Mouse (Mus musculus): Measurements from ENCODE around the gene Nrl. TPM values are rescaled to one million over a fixed set of nuclear protein-coding genes. Genes with fewer than 3 reads are reported as not detected.

Gene Nrl
- under 1 TPM in 1 of 2 experiments, not detected in 1; 0.07 TPM for polyA plus RNA-seq (2017; shearing (Covaris generic))

GRCm38 (mm10) chr14:55524785-55525184, at the start of gene Nrl:
Gene Nrl (minus strand): TSS chr14:55524981.
- no peak for ATAC-seq

DNA sequence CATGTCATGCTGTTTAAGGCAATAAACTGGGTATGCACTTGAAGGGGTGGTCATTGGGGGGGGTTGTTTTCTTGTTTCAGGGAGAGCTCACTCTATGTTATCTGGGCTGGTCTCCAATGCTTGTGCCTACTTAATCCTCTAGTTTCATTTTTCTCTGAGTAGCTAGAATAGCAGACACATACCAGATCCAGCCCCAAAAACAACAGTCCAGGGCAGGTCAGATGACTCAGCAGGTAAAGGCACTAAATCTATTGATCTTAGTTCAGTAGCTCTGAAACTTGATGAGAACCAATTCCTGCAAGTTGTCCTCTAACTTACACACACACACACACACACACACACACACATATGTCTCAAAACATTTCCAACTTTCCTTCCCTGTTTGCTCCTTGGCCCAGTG, 47.0 kb upstream of the Nrl start:
- ATAC-seq, result no peak

DNA sequence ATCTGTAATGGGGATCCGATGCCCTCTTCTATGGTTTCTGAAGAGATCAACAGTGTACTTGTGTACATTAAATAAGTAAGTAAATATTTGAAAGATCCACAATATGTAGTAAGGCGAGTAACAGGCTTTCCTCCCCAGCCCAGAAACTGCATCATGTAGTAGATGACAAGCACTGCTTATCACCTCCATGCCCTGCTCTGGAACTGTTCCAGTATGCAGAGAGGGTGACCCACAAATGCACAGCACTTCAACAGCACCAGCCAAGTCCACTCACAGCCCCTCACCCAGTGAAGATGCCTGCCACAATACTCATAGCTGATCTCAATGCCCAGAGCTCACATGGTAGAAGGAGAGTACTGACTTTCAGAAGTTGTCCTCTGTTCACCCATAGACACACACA, 45.8 kb upstream of the Nrl start:
- ATAC-seq, result no peak

DNA sequence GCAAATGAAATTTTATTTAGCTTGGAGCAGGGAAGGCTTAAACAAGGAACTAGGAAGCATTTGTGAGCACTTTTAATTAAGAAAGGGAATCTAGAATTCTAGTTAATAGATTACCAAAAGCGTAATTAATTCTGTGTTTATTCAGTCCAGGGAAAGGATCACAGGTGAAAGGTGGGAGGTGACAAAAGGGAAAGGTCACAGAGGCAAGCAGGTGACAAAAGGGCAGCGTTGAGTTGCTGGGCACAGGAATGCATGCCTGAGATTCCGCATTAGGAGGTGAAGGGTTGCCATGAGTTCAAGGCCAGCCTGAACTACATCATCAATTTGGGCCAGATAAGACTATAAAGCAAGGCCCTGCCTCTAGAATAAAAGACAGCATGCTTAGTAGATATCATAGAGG, 42.7 kb upstream of the Nrl start:
- ATAC-seq, result no peak

- no peak for ATAC-seq
Observed at GRCm38 (mm10) chr14:55565748-55566147, 41.0 kb upstream of the Nrl start.

- ATAC-seq, result no peak
Observed at GRCm38 (mm10) chr14:55563249-55563648, 38.5 kb upstream of the Nrl start.

DNA sequence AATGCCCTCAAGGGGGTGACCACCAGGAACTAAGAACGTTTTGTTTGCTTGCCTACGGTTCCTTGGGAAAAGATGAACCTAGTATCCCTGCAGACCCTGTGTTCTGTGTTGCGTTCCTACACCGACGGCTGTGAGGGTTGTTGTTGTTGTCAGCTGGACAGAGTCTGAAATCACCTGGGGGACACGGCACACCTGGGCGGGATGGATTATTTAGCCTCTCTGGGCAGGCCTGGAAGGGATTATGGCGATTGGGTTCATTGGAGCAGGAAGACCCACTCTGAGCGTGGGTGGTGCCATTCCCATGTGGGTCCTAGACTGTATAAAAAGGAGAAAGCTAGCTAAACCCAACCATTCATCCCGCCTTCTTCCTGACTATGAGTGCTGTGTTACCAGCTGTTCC, 37.1 kb upstream of the Nrl start:
- no peak for ATAC-seq

DNA sequence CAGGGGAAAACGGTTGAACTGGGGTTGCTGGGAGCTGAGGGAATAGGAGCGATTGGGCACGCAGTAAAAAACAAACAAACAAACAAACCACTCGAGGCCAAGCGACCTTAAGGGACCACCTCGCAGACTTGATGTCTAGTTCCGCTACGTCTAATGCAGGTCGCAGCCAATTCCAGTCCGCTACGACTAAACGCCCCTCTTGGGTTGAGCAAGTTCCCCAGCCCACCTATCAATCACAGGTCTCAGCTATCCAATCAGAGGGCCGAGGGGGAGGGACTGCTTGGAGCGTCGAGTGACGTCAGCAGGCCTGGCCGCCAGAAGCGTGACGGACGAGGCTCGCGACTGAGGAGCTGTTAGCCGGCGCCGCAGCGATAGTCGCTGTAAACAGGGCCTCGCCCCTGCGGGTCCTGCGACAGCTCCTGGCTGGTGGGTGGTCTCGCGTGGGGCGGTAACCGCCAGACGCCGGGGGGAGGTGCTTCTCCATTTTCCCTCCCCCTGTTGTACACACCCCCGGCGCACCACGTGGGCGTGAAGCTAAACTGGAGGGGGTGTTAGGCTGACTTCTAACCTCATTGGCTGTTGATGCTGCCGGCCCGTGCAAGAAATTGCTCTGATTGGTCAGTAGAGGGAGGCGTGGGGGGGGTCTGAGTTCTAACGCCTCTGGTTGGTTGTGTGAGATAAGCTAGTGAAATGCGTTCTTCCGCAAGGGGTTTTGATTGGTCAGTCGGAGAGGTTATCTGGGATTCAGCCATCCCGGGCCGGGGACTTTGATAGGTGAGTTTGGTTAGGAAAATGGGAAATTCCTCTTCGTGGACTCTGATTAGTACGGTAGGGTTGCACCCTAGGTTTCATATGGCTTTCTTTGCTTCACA, 35.7 kb upstream of the Nrl start, which contains the start of gene A730061H03Rik:
Gene A730061H03Rik (minus strand): TSS at position 205 of the 872 bp plus-strand sequence.
- peak; percentile 86 for ATAC-seq

DNA sequence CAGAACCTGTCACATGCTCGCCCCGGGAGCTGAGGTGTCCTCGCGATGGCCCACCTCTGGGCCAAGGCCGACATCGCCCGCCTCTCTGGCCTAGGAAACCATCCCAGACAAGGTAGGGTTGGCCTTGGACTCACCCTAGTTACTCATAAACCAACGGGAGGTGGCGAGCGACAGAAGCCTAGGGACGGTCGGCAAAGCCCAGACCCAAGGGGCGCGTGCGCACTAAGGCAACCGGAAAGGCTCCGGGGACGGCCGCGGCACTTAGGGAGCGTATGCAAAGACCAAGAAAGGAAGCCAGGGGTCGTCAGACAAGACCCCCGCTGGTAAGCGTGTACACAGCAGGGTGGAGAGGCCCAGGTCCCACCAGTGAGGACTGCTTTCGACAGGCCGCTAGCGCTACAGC, 35.0 kb upstream of the Nrl start, which contains the start of gene Dcaf11:
Gene Dcaf11 (plus strand): TSS at position 208 of the 403 bp plus-strand sequence.
- ATAC-seq, result peak; percentile 32

DNA sequence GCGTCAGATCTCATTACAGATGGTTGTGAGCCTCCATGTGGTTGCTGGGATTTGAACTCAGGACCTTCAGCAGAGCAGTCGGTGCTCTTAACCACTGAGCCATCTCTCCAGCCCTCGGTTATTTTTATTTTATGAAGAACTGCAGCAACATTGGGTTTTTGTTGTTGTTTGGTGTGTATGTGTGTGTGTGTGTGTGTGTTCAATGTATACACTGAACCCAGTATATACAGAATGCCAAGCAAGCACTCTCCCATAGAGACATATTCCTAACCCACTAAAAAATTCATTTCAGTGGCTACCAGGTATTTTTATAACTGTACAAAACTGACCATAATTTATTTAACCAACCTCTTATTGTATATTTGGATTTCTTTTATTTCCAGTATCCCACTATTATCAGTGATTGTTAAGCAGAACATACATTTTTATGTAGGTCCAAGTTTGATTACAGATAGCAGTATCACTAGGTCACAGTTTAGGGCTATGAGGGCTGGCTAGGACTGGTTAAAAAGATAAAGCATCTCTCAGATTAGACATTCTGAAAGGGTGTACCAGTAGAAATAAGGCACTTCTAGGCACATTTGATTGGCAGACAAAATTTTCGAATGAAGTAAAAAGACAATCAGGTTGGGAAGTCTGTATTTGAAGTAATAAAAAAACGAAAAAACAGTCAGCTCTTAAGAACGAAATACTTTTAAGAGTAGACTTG, 34.1 kb upstream of the Nrl start:
- ATAC-seq, result no peak

- ATAC-seq, result no peak
Observed at GRCm38 (mm10) chr14:55557587-55557986, 32.8 kb upstream of the Nrl start.

- no peak for ATAC-seq
Observed at GRCm38 (mm10) chr14:55557003-55557402, 32.2 kb upstream of the Nrl start.

DNA sequence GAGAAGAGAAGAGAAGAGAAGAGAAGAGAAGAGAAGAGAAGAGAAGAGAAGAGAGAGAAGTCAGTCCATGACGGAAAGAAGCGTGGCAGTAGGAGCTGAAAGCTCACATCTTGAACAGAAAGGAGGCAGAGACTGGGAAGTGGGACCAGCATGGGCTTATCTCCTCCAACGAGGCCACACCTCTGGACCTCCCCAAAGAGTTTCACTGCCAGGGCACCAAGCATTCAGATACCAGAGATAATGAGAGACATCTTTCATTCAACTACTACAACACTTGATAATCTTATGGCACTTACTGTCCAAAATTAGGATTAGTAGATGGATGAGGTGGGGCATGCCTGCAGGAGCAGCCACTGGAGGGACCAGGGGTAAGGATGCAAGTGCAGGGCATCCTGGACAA, 31.0 kb upstream of the Nrl start:
- ATAC-seq, result no peak

DNA sequence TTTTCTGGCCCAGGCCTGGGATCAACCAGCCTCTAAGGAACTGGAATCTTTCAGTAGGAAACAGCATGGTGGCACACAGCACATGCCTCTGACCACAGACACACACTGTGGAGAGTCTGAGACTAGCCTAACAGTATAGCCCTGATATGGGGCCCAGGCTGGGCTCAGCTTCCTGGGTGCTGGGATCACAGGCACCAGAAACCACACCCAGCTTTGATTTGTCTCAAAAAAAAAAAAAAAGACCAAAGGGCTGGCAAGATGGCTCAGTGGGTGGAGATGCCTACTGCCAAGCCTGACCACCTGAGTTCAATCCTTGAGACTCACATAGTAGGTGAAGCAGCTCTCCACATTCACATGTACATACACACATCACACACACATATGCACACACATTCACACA, 29.9 kb upstream of the Nrl start:
- ATAC-seq, result no peak

DNA sequence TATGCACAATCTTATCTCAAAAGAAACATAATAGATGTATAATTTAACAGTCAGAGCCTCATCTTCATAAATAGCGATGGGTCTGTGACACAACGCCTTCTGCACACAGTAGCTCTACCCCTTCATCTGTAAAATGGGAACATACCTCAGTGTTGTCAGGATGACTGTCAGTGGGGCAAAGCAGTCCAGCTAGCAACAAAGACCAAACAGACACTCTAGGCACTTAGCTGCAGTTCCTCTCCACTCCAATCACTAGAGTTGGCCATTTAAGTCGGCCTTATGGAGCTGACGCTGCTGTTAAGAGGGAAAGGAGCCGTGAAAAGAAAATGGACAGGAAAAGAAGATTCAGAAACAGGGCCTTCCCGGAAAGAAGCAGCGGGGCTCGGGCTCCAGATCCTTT, 27.0 kb upstream of the Nrl start:
- ATAC-seq, result no peak

DNA sequence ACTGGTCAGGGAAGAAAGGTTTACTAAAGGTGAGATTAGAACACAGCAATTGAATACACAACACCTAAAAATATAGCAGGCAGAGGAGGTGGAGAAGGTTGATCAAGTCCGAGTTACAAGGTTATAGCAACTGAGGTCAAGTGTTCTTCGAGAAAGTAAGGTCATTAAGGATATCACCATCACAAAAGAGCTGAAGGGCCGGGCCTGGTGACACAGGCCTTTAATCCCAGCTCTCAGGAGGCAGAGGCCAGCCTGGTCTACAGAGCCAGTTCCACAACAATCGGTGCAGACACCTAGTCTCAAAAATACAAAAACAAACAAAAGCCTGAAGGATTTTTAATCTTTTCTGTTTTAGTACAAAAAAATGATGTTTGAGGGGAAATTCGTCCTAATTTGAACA, 26.6 kb upstream of the Nrl start:
- ATAC-seq, result no peak

DNA sequence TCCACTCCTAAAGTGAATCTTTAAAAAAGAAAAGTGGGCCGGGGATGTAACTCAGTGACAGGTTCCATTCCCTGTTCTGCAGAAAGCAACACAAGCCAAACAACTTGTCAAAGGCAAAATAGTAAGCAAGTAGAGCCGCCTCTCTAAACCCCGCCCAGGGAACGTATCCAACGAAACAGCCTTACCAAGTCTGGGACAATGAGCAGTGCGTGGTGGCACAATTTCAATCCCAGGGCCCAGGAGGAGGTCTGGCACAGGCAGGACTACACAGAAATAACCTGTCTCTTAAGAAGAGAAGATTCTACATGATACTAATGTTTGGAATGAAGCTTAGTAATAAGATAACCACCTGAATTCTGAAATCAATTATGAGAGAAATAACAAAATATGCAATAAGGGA, 25.4 kb upstream of the Nrl start:
- no peak for ATAC-seq

- ATAC-seq, result no peak
Observed at GRCm38 (mm10) chr14:55544334-55544733, 19.6 kb upstream of the Nrl start.

DNA sequence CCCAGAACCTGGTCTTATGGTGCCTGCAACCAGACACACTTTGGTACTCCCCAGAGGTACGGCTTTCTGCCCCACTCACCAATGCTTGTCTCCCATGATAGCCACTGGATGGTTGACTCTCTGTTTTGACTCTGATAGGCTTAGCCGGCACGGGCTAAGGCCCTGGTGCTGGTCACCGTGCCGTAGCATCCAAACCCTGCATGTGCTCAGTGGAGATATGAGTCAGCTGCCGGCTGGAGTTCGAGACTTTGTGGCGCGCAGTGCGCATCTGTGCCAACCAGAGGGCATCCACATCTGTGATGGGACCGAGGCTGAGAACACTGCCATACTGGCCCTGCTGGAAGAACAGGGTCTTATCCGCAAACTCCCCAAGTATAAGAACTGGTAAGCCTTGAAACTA, 17.5 kb upstream of the Nrl start:
- no peak for ATAC-seq

DNA sequence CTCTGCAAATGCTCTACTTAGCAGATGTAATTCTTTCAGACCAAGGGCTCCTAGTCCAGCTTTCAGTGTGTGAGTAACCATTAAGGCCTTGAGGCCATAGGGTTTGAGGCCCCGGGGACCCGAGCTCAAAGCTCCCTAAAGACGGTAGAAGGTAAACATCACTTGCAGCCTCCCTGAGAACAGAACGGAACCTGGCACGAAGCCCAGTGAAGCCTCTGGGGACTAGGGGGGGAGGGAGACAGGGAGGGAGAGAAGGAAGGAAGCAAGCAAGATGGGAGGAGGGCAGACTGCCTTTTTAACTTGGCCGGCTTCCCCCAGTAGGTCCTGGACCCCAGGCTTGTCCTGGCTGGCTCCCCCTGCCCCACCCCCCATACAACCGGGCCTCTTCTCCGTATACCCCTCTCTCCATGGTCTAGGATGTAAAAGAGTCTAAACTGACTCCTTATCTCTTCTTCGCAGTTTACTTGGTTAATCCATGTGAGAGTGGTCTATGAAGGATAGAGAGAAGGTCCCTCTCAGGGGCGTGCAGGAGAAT, 16.1 kb upstream of the Nrl start:
- ATAC-seq, result no peak

GRCm38 (mm10) chr14:55540067-55540786, 15.4 kb upstream of the Nrl start, which contains the start of gene Pck2:
Gene Pck2 (plus strand): TSS chr14:55540266.
- peak; percentile 76 for ATAC-seq

DNA sequence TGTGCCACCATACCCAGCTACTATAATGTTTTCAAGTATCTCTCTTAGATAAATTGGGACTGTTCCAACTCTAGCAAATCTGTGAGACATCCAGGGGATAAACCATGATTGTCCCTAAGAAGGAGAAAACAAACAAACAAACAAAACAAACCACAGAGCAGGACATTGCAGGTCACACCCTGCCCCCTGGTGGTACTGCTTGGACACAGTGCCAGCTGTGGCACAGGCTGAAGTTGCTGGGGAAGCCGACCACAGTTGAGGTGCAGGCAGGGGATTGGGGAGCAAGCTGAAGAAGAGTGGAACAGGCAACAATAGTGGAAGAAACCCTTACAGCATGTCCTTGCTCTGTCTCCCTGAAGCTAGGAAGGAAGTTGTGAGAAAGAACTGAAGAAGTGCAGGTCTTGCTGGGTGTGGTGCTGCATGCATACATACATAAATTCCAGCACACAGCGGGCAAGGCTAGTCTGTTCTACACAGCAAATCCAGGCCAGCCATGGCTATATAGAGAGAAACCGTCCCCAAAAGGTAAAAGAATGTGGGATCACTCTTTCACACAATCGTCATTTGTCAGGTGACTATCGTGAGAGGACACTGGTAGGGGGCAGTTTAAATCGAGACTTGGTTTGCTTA, 11.4 kb upstream of the Nrl start:
- ATAC-seq, result no peak

All from activated CD4-positive, CD25-positive, alpha-beta regulatory T cell, adult 4 months (primary cell).